Mouse (Mus musculus): ENCODE results near the gene Olfr27.

DNA sequence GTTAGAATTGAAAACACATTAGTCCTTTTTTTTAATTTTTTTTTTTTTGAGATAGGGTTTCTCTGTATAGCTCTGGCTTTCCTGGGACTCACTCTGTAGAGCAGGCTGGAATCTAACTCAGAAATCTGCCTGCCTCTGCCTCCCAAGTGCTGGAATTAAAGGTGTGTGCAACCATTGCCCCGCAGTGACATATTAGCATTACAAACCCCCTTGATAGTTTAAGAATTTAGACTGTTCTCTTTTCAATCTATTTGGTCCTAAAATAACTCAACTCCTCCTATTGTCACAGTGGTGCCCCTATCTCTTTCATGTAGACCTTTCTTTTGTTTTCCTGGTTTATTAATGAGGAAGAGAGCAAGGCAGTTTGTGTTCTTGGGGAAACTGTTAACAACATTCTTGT, 605 bp upstream of the Olfr27 start:
- TF ChIP-seq CEBPB (IDR thresholded peaks at IDR 0.05; ENCODE audit: insufficient read depth, poor library complexity, severe bottlenecking) = no peak
- TF ChIP-seq POLR2A (IDR thresholded peaks at IDR 0.05; ENCODE audit: insufficient read length, low read depth) = no peak
- no peak for TF ChIP-seq TCF12 (IDR thresholded peaks at IDR 0.05; ENCODE audit: insufficient read depth, poor library complexity, severe bottlenecking)
- no peak for TF ChIP-seq MAX (IDR thresholded peaks at IDR 0.05; ENCODE audit: low read depth)
- TF ChIP-seq MYOD1 (IDR thresholded peaks at IDR 0.05; ENCODE audit: control insufficient read depth in 1 of 3, insufficient read length in 2 of 3, low read depth in 2 of 3) = no peak
- no peak for TF ChIP-seq USF1 (IDR thresholded peaks at IDR 0.05; ENCODE audit: low read depth)
- TF ChIP-seq E2F4 (IDR thresholded peaks at IDR 0.05; ENCODE audit: insufficient read depth) = no peak
- TF ChIP-seq POLR2AphosphoS2 (IDR thresholded peaks at IDR 0.05; ENCODE audit: insufficient read length, low read depth) = no peak

Data from myocyte (in vitro differentiated cells).